Comparison of ENCODE assay signal across 14 mouse cellular contexts in genomic region chrX:166559333-166559732, GRCm38 (mm10). TPM values are rescaled to one million over a fixed set of nuclear protein-coding genes. Genes with fewer than 3 reads are reported as not detected.
A peak's percentile ranks its signal among the peaks of the same experiment; 100 is the strongest.
DNase-seq lines count a peak whose midpoint lies in the region; ATAC-seq and TF ChIP-seq lines count a peak whose summit lies in the region.
"Had no signal": no experiment of that assay in that cellular context is flagged by ENCODE, and none has a peak within 500 bp of the region (broad histone marks: within the 10 kb centered on the region; RNA-seq: fewer than 3 reads in every experiment).

No protein-coding gene starts in this region.

- no peak overlapping the region for H3K4me2 ChIP-seq in hindbrain, postnatal 0 days (ENCODE audit: low read depth, low read length)
- H3K4me2 ChIP-seq in hindbrain, embryonic 16.5 days (ENCODE audit: low read length): no peak overlapping the region
- no peak overlapping the region for H3K4me2 ChIP-seq in lung, embryonic 16.5 days (ENCODE audit: low read depth, low read length)
- H3K4me2 ChIP-seq: heart, embryonic 11.5 days; liver, embryonic 11.5 days; neural tube, embryonic 12.5 days had no signal

- peak; percentile 6 for DNase-seq in hindbrain, postnatal 0 days (ENCODE audit: low spot score)
- peak; percentile 61 for DNase-seq in MN1 (ENCODE audit: low spot score)
- peak; percentile 18 for DNase-seq in adrenal gland, postnatal 10 days
- DNase-seq in gastrocnemius, postnatal 25 days: no peak
- no peak for DNase-seq in spleen, postnatal 14 days (ENCODE audit: low spot score in 2 of 2)
- DNase-seq: thymus, postnatal 25 days had no signal

- H3K27me3 ChIP-seq in hindbrain, postnatal 0 days (ENCODE audit: insufficient read depth, low read length): no peaks in the 10 kb centered on the region
- H3K27me3 ChIP-seq in hindbrain, embryonic 16.5 days (replicated peaks; ENCODE audit: control insufficient read depth, insufficient read depth, low read length): no peaks in the 10 kb centered on the region; the same call in 1 of the 2 replicates
- H3K27me3 ChIP-seq in lung, embryonic 16.5 days (ENCODE audit: control insufficient read depth, insufficient read depth, low read depth, low read length): no peaks in the 10 kb centered on the region
- H3K27me3 ChIP-seq: neural tube, embryonic 12.5 days had no signal

- 49% methylated on average over 3 of the region's 3 CpGs for WGBS in hindbrain, postnatal 0 days
- 81% methylated on average over 3 of the region's 3 CpGs for WGBS in hindbrain, embryonic 16.5 days
- 44% methylated on average over 3 of the region's 3 CpGs for WGBS in lung, embryonic 16.5 days

- no peak overlapping the region for H3K4me3 ChIP-seq in hindbrain, postnatal 0 days (ENCODE audit: low read length)
- H3K4me3 ChIP-seq in hindbrain, embryonic 16.5 days (ENCODE audit: low read length): no peak overlapping the region
- no peak overlapping the region for H3K4me3 ChIP-seq in lung, embryonic 16.5 days (ENCODE audit: low read length)
- H3K4me3 ChIP-seq: hindbrain, embryonic 10.5 days; neural tube, embryonic 12.5 days had no signal

- H3K27ac ChIP-seq in hindbrain, postnatal 0 days: no peak overlapping the region
- no peak overlapping the region for H3K27ac ChIP-seq in hindbrain, embryonic 16.5 days (ENCODE audit: low read depth, low read length)
- no peak overlapping the region for H3K27ac ChIP-seq in lung, embryonic 16.5 days (ENCODE audit: low read length)
- H3K27ac ChIP-seq: hindbrain, embryonic 10.5 days; kidney, postnatal 0 days; neural tube, embryonic 12.5 days had no signal

- H3K9me3 ChIP-seq in hindbrain, postnatal 0 days (ENCODE audit: low read length): no peaks in the 10 kb centered on the region
- H3K9me3 ChIP-seq in hindbrain, embryonic 16.5 days (ENCODE audit: control insufficient read depth, low read length): no peaks in the 10 kb centered on the region
- no peaks in the 10 kb centered on the region for H3K9me3 ChIP-seq in lung, embryonic 16.5 days (ENCODE audit: control insufficient read depth, low read length)
- H3K9me3 ChIP-seq: hindbrain, embryonic 10.5 days; neural tube, embryonic 12.5 days had no signal

- TF ChIP-seq CTCF in hindbrain, postnatal 0 days (IDR thresholded peaks at IDR 0.05; ENCODE audit: low read depth): no peak

- no peaks in the 10 kb centered on the region for H3K36me3 ChIP-seq in hindbrain, postnatal 0 days (ENCODE audit: insufficient read depth, low read length)
- H3K36me3 ChIP-seq in hindbrain, embryonic 16.5 days (ENCODE audit: control insufficient read depth, insufficient read depth, low read length): no peaks in the 10 kb centered on the region
- no peaks in the 10 kb centered on the region for H3K36me3 ChIP-seq in lung, embryonic 16.5 days (ENCODE audit: control insufficient read depth, insufficient read depth, low read length)
- H3K36me3 ChIP-seq: hindbrain, embryonic 10.5 days; neural tube, embryonic 12.5 days had no signal

- H3K4me1 ChIP-seq in hindbrain, postnatal 0 days (ENCODE audit: insufficient read depth, low read length): no peaks in the 10 kb centered on the region
- H3K4me1 ChIP-seq in hindbrain, embryonic 16.5 days (ENCODE audit: control insufficient read depth, insufficient read depth, low read depth, low read length): no peaks in the 10 kb centered on the region
- no peaks in the 10 kb centered on the region for H3K4me1 ChIP-seq in lung, embryonic 16.5 days (replicated peaks; ENCODE audit: control insufficient read depth, insufficient read depth, low read length)
- H3K4me1 ChIP-seq: hindbrain, embryonic 10.5 days; neural tube, embryonic 12.5 days had no signal

- H3K9ac ChIP-seq in hindbrain, postnatal 0 days (replicated peaks; ENCODE audit: low read length): no peak overlapping the region
- H3K9ac ChIP-seq in hindbrain, embryonic 16.5 days (ENCODE audit: low read depth, low read length): no peak overlapping the region
- no peak overlapping the region for H3K9ac ChIP-seq in lung, embryonic 16.5 days (ENCODE audit: low read length)
- H3K9ac ChIP-seq: neural tube, embryonic 12.5 days had no signal

- ATAC-seq in hindbrain, postnatal 0 days: no peak
- no peak for ATAC-seq in hindbrain, embryonic 16.5 days
- ATAC-seq in lung, embryonic 16.5 days (ENCODE audit: low read depth): peak; percentile 57; the same call in 1 of the 2 replicates
- no peak for ATAC-seq in CD4-positive, CD25-positive, alpha-beta regulatory T cell, adult 4 months

RNA-seq across cellular contexts. Expression of gene Egfl6, which starts 26.2 kb away (rescaled TPM):
- 4.8 and 5.1 TPM in 2 replicates for total RNA-seq in hindbrain, postnatal 0 days (2014; rRNA removed)
- polyA plus RNA-seq in hindbrain, postnatal 0 days (2015; fragmentation: Nextera tagmentation; extraction: Ambion mirVana): 5.4 and 5.5 TPM in 2 replicates
- 4.8 and 5.3 TPM in 2 replicates for polyA plus RNA-seq in hindbrain, embryonic 16.5 days (2015; fragmentation: Nextera tagmentation; extraction: Ambion mirVana)
- 10 to 100 TPM; 14.9 to 17.0 TPM for total RNA-seq in adrenal gland, postnatal 10 days (2021)
- 98.2 and 123 TPM in 2 replicates for polyA plus RNA-seq in lung, embryonic 16.5 days (2015; fragmentation: Nextera tagmentation; extraction: Ambion mirVana)
- polyA plus RNA-seq in CD4-positive, CD25-positive, alpha-beta regulatory T cell, adult 4 months (2017; shearing (Covaris generic)): not detected
- 1 to 10 TPM in 1 of 2 experiments, under 1 TPM in 1; 0.51 to 1.2 TPM for total RNA-seq in gastrocnemius, postnatal 25 days (2021)

RNA-seq across cellular contexts. Expression of gene Tceanc, which starts 41.0 kb away (rescaled TPM):
- total RNA-seq in hindbrain, postnatal 0 days (2014; rRNA removed): 3.7 and 4.5 TPM in 2 replicates
- 3.9 and 4.0 TPM in 2 replicates for polyA plus RNA-seq in hindbrain, postnatal 0 days (2015; fragmentation: Nextera tagmentation; extraction: Ambion mirVana)
- 3.9 and 5.6 TPM in 2 replicates for polyA plus RNA-seq in hindbrain, embryonic 16.5 days (2015; fragmentation: Nextera tagmentation; extraction: Ambion mirVana)
- 1 to 10 TPM; 4.8 to 6.5 TPM for total RNA-seq in adrenal gland, postnatal 10 days (2021)
- 7.6 and 9.1 TPM in 2 replicates for polyA plus RNA-seq in lung, embryonic 16.5 days (2015; fragmentation: Nextera tagmentation; extraction: Ambion mirVana)
- polyA plus RNA-seq in CD4-positive, CD25-positive, alpha-beta regulatory T cell, adult 4 months (2017; shearing (Covaris generic)): 1 to 10 TPM; 7.0 to 7.2 TPM
- 1 to 10 TPM; 1.7 to 2.0 TPM for total RNA-seq in gastrocnemius, postnatal 25 days (2021)

Comparison
In these comparisons a context has a peak if more than half of its experiments do, and no peak if none do; other contexts are left out.
1. DNase-seq: peak in hindbrain, postnatal 0 days (single experiment), MN1 (single experiment) and adrenal gland, postnatal 10 days (single experiment); none in gastrocnemius, postnatal 25 days (single experiment) and spleen, postnatal 14 days (0 of 2).
2. RNA of gene Egfl6, which starts 26.2 kb away (polyA plus RNA-seq): 98.2 to 123 TPM in lung, embryonic 16.5 days; 5.4 to 5.5 TPM in hindbrain, postnatal 0 days, 4.8 to 5.3 TPM in hindbrain, embryonic 16.5 days and not detected in CD4-positive, CD25-positive, alpha-beta regulatory T cell, adult 4 months; every median in the first group is over 10 times any median in the second.